Comparison of ENCODE assay signal across 8 mouse cellular contexts in genomic region chr4:129985671-129986441, GRCm38 (mm10). TPM values are rescaled to one million over a fixed set of nuclear protein-coding genes. Genes with fewer than 3 reads are reported as not detected.
DNase-seq lines count a peak whose midpoint lies in the region; ATAC-seq and TF ChIP-seq lines count a peak whose summit lies in the region.

No protein-coding gene starts in this region.

- H3K36me3 ChIP-seq in forebrain, embryonic 13.5 days (ENCODE audit: poor library complexity, severe bottlenecking): no peaks in the 10 kb centered on the region
- no peaks in the 10 kb centered on the region for H3K36me3 ChIP-seq in hindbrain, embryonic 14.5 days (replicated peaks; ENCODE audit: control insufficient read depth, insufficient read depth)

- peak; percentile 16; the same call in 1 of the 2 replicates for ATAC-seq in forebrain, embryonic 13.5 days
- ATAC-seq in hindbrain, embryonic 14.5 days (ENCODE audit: low FRiP score): 0 out of 2 replicates have a peak, but pooled peaks have one; percentile 8
- no peak for ATAC-seq in megakaryocyte progenitor cell, adult 5-6 weeks (replicated peaks; ENCODE audit: poor library complexity)

- H3K4me2 ChIP-seq in forebrain, embryonic 13.5 days: peak overlapping the region; percentile 96
- peak overlapping the region; percentile 75 for H3K4me2 ChIP-seq in hindbrain, embryonic 14.5 days (replicated peaks)

- peak; percentile 88 for DNase-seq in MN1 (ENCODE audit: low spot score)
- peak; percentile 89 for DNase-seq in brain, embryonic 14.5 days (ENCODE audit: low read depth)
- DNase-seq in hindbrain, embryonic 14.5 days (ENCODE audit: low spot score): peak; percentile 80
- peak; percentile 80 to 92 for DNase-seq in left cerebral cortex, postnatal 10 days (ENCODE audit: extremely low spot score in 1 of 2, low spot score in 2 of 2)
- DNase-seq in lung, postnatal 4 days: peak; percentile 65 to 70
- peak; percentile 71 to 76 for DNase-seq in right cerebral cortex, postnatal 36 days (ENCODE audit: low spot score in 2 of 2)

- WGBS in forebrain, embryonic 13.5 days: under 1% methylated on average over 43 of the region's 58 CpGs
- 1% methylated on average over 58 of the region's 58 CpGs for WGBS in hindbrain, embryonic 14.5 days

- peak overlapping the region; percentile 93 for H3K9ac ChIP-seq in forebrain, embryonic 13.5 days
- peak overlapping the region; percentile 87 for H3K9ac ChIP-seq in hindbrain, embryonic 14.5 days

- TF ChIP-seq CTCF in brain, embryonic 14.5 days (IDR thresholded peaks at IDR 0.05; ENCODE audit: borderline replicate concordance, extremely low read depth, insufficient read depth, insufficient read length): peak; percentile 68

- no peak for TF ChIP-seq POLR2A in brain, embryonic 14.5 days (IDR thresholded peaks at IDR 0.05; ENCODE audit: borderline replicate concordance, extremely low read depth, insufficient read depth, insufficient read length, poor library complexity, severe bottlenecking)

- H3K27me3 ChIP-seq in forebrain, embryonic 13.5 days: peaks cover 26% of the 10 kb centered on the region
- H3K27me3 ChIP-seq in hindbrain, embryonic 14.5 days (ENCODE audit: control insufficient read depth, insufficient read depth, low read length): peaks cover 7% of the 10 kb centered on the region; the same call in 1 of the 2 replicates

- H3K27ac ChIP-seq in forebrain, embryonic 13.5 days: peak overlapping the region; percentile 74
- H3K27ac ChIP-seq in hindbrain, embryonic 14.5 days: peak overlapping the region; percentile 80

- peak overlapping the region; percentile 80 for H3K4me3 ChIP-seq in forebrain, embryonic 13.5 days
- peak overlapping the region; percentile 82 for H3K4me3 ChIP-seq in hindbrain, embryonic 14.5 days (replicated peaks; ENCODE audit: low read length)

- no peaks in the 10 kb centered on the region for H3K9me3 ChIP-seq in forebrain, embryonic 13.5 days (replicated peaks)
- H3K9me3 ChIP-seq in hindbrain, embryonic 14.5 days (ENCODE audit: control insufficient read depth, low read length): no peaks in the 10 kb centered on the region

- intact Hi-C loops in left cerebral cortex, postnatal 10 days (cut with DNase I): loop anchor here (2.0 kb wide), 1 partner anchor 25 kb away; no protein-coding TSS in a partner anchor

- H3K4me1 ChIP-seq in forebrain, embryonic 13.5 days: peaks cover 83% of the 10 kb centered on the region
- peaks cover 60% of the 10 kb centered on the region for H3K4me1 ChIP-seq in hindbrain, embryonic 14.5 days (replicated peaks; ENCODE audit: control insufficient read depth, insufficient read depth, low read length)

RNA-seq across cellular contexts. Expression of gene Adgrb2, which starts 1.2 kb away (rescaled TPM):
- 126 and 152 TPM in 2 replicates for polyA plus RNA-seq in brain, embryonic 14.5 days (2012; rRNA removed)
- 6.4 and 8.3 TPM in 2 replicates for polyA plus RNA-seq in forebrain, embryonic 13.5 days (2015; fragmentation: Nextera tagmentation; extraction: Ambion mirVana)
- polyA plus RNA-seq in hindbrain, embryonic 14.5 days (2014; fragmentation: Nextera tagmentation; extraction: Ambion mirVana): 16.9 and 19.0 TPM in 2 replicates
- total RNA-seq in left cerebral cortex, postnatal 10 days (2021): 100 to 1,000 TPM; 295 to 296 TPM
- total RNA-seq in megakaryocyte progenitor cell, adult 5-6 weeks (2015): not detected in 2 replicates
- 0.41 TPM in 1 of 2 replicates, not detected in the other for total RNA-seq in megakaryocyte progenitor cell, adult 5-6 weeks (2017)

RNA-seq across cellular contexts. Expression of gene Spocd1, which starts 56.8 kb away (rescaled TPM):
- polyA plus RNA-seq in brain, embryonic 14.5 days (2012; rRNA removed): 0.05 and 0.14 TPM in 2 replicates
- not detected in 2 replicates for polyA plus RNA-seq in forebrain, embryonic 13.5 days (2015; fragmentation: Nextera tagmentation; extraction: Ambion mirVana)
- polyA plus RNA-seq in hindbrain, embryonic 14.5 days (2014; fragmentation: Nextera tagmentation; extraction: Ambion mirVana): not detected in 2 replicates
- under 1 TPM in 1 of 2 experiments, not detected in 1; 0.24 TPM for total RNA-seq in left cerebral cortex, postnatal 10 days (2021)
- total RNA-seq in megakaryocyte progenitor cell, adult 5-6 weeks (2015): 0.05 and 0.49 TPM in 2 replicates
- 0.04 and 0.81 TPM in 2 replicates for total RNA-seq in megakaryocyte progenitor cell, adult 5-6 weeks (2017)
